Mouse (Mus musculus): ENCODE results near the gene Sephs1. TPM values are rescaled to one million over a fixed set of nuclear protein-coding genes. Genes with fewer than 3 reads are reported as not detected.

Gene Sephs1
- polyA plus RNA-seq, 1 experiment: 27.2 TPM

DNA sequence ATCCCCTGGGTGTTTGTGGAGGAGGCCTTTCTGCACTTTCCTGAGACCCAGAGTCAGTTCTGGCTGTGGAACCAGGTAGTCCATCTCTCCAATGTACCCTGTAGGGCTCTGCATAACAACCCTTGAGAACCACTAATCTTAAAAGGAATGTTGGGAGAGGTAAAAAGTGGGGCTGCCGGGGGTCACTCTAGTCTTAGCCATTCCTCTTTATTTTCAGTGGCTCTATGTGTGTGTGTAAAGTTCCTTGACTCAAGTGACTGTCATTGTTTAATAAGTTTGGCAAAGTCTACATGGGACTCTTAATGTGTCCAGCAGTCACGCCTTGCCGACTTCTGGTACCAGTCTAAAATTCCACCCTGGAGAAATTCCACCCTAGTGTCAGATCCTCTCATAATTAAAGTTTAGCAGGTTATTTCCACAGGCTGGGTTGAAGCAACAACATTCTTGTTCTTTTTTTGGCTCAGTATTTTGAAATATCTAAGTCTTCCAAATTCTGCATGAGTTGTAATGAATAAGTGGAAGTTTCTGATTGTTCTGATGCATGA is 27.5 kb downstream of the Sephs1 start:
- H3K4me1 ChIP-seq (ENCODE audit: control insufficient read depth, insufficient read depth, low read length): 0 out of 2 replicates have a peak, but pooled peaks cover 4% of the 10 kb centered on the region
- no peak overlapping the region for H3K4me3 ChIP-seq (replicated peaks; ENCODE audit: insufficient read depth, low read depth, low read length)
- no peak overlapping the region for H3K27ac ChIP-seq (ENCODE audit: insufficient read depth, low read length)
- no peak for DNase-seq
- 82% methylated on average over 3 of the region's 3 CpGs for WGBS
- no peak for TF ChIP-seq CTCF (IDR thresholded peaks at IDR 0.05; ENCODE audit: borderline replicate concordance, insufficient read depth, low read depth, low read length)
- TF ChIP-seq POLR2A (IDR thresholded peaks at IDR 0.05; ENCODE audit: borderline replicate concordance, insufficient read depth, low read length): no peak
- no peaks in the 10 kb centered on the region; the same call in 1 of the 2 replicates for H3K27me3 ChIP-seq (ENCODE audit: control insufficient read depth, insufficient read depth, low read length)

DNA sequence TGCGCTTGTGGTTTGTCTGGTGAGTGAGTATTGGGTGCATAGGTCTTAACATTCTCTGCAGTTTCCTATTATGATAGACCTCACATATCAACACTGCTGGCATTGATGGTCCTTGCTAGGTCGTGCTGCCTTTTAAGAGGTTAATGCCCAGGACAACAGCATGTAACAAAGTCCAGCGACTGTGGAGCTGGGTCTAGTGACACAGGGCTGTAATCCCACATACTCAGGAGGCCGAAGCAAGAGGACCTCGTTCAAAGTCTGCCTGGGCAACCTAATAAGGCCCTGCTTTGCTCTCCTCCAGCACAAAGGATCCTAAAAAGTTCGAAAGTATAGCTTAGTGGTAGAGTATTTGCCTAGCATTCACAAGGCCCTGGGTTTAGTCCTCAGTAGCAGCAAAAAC is 28.5 kb downstream of the Sephs1 start:
- no peak for DNase-seq
- Histone ChIP-seq H3K27ac (ENCODE audit: insufficient read depth, low read length) (no peak overlapping the region), H3K27me3 (ENCODE audit: control insufficient read depth, insufficient read depth, low read length) (no peaks in the 10 kb centered on the region; the same call in 1 of the 2 replicates), H3K4me3 (replicated peaks; ENCODE audit: insufficient read depth, low read depth, low read length) (no peak overlapping the region), H3K4me1 (ENCODE audit: control insufficient read depth, insufficient read depth, low read length) (0 out of 2 replicates have a peak, but pooled peaks cover under 1% of the 10 kb centered on the region)
- TF ChIP-seq POLR2A (IDR thresholded peaks at IDR 0.05; ENCODE audit: borderline replicate concordance, insufficient read depth, low read length) (no peak), CTCF (IDR thresholded peaks at IDR 0.05; ENCODE audit: borderline replicate concordance, insufficient read depth, low read depth, low read length) (no peak)
- WGBS: 75% methylated on average over 6 of the region's 6 CpGs

DNA sequence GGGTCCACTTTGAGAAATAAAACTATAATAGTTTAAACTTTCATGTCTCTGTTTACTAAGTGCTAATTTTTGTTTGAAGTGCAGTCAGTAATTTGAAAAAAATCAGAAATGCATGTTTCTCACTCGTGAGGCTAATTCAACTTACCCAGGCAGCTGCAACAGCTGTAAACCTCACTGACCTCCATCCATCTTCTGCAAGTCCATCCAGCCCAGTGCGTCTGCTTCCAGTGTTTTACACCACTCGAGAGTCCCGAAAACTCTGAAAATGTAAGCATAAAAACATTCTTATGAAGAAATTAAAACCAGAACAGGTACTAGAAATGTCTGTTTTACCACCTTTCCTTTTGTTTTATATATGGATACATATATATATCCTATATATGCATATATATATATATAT is 29.2 kb downstream of the Sephs1 start:
- TF ChIP-seq POLR2A (IDR thresholded peaks at IDR 0.05; ENCODE audit: borderline replicate concordance, insufficient read depth, low read length) (no peak), CTCF (IDR thresholded peaks at IDR 0.05; ENCODE audit: borderline replicate concordance, insufficient read depth, low read depth, low read length) (no peak)
- WGBS: 89% methylated on average over 4 of the region's 4 CpGs
- no peak for DNase-seq
- H3K27ac ChIP-seq (ENCODE audit: insufficient read depth, low read length): no peak overlapping the region
- no peaks in the 10 kb centered on the region for H3K4me1 ChIP-seq (ENCODE audit: control insufficient read depth, insufficient read depth, low read length)
- no peaks in the 10 kb centered on the region; the same call in 1 of the 2 replicates for H3K27me3 ChIP-seq (ENCODE audit: control insufficient read depth, insufficient read depth, low read length)
- H3K4me3 ChIP-seq (replicated peaks; ENCODE audit: insufficient read depth, low read depth, low read length): no peak overlapping the region

DNA sequence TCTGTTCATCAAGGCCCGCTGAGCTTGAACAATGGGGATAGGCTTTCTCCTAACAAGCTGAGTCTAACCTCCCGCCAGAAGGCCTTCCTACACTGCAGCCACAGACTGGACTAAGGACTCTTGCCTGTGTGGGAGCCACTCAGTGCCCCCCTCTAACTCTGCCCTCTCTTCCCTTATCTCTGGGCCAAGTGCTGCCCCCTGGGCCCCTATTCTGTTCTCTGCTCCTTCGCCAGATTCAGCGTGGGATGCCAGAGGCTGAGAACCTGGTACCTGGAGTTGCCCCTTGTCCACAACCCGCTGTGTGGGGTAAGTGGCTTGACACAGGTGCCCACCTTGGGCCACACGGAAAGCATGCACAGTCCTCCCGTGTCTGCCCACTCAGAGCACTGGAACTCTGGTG is 32.6 kb downstream of the Sephs1 start:
- WGBS: 73% methylated on average over 7 of the region's 7 CpGs
- H3K4me3 ChIP-seq (replicated peaks; ENCODE audit: insufficient read depth, low read depth, low read length): no peak overlapping the region
- no peak overlapping the region for H3K27ac ChIP-seq (ENCODE audit: insufficient read depth, low read length)
- no peak for TF ChIP-seq CTCF (IDR thresholded peaks at IDR 0.05; ENCODE audit: borderline replicate concordance, insufficient read depth, low read depth, low read length)
- no peak for TF ChIP-seq POLR2A (IDR thresholded peaks at IDR 0.05; ENCODE audit: borderline replicate concordance, insufficient read depth, low read length)
- no peak for DNase-seq
- H3K4me1 ChIP-seq (ENCODE audit: control insufficient read depth, insufficient read depth, low read length): peaks cover 3% of the 10 kb centered on the region; the same call in 1 of the 2 replicates
- no peaks in the 10 kb centered on the region; the same call in 1 of the 2 replicates for H3K27me3 ChIP-seq (ENCODE audit: control insufficient read depth, insufficient read depth, low read length)

DNA sequence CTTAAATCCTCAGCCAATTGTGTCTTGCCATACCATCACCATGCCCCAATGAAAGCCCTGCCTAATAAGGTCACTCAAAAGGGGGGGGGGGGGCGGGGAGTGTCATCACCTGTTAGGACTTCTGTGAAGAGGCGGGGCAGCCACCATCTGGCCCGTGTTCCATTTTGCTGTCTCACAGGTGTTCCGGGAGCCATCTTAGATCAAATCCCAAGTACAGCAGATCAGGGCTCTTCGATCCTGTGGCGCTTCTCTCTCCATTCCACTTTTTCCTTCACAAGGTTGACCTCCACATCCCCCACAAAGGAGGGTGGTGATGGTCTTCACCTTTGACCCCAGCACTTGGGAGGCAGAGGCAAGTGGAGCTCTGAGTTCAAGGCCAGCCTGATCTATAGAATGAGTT is 34.7 kb downstream of the Sephs1 start:
- Histone ChIP-seq H3K27me3 (ENCODE audit: control insufficient read depth, insufficient read depth, low read length) (no peaks in the 10 kb centered on the region; the same call in 1 of the 2 replicates), H3K4me1 (ENCODE audit: control insufficient read depth, insufficient read depth, low read length) (peaks cover 3% of the 10 kb centered on the region), H3K4me3 (replicated peaks; ENCODE audit: insufficient read depth, low read depth, low read length) (no peak overlapping the region), H3K27ac (ENCODE audit: insufficient read depth, low read length) (no peak overlapping the region)
- no peak for TF ChIP-seq POLR2A (IDR thresholded peaks at IDR 0.05; ENCODE audit: borderline replicate concordance, insufficient read depth, low read length)
- TF ChIP-seq CTCF (IDR thresholded peaks at IDR 0.05; ENCODE audit: borderline replicate concordance, insufficient read depth, low read depth, low read length): no peak
- 87% methylated on average over 6 of the region's 6 CpGs for WGBS
- DNase-seq: no peak

DNA sequence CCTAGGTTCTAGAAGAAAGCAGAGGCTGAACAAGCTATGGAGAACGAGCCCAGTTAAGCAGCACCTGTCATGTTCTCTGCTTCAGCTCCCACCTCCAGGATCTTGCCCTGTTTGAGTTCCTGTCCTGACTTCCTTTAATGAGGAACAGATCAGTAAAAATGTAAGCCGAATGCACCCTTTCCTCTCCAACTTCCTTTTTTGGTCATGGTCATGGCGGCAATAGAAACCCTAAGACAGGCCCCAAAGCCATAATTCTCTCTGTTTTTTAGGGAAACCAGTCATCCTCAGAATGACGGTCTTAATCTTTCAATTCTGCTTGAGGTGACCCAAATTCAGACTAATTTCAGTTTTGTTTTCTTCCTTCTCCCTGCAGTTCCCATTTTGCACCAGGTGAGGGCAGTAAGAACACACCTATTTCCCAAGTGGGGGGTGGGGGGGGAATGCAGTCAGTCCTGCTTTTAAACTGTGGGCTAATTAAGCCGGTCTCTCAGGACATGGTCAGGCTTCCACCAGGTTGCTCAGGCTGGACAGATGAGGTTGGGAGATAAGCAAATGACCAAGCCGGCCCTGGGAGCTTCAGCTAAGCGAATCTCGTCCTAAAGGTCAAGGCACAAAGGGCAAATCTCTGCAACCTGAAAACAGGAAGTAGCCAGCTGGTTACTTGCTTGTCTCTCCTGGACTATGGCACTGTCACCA is 36.1 kb downstream of the Sephs1 start:
- 23% methylated on average over 8 of the region's 8 CpGs for WGBS
- Histone ChIP-seq H3K4me3 (replicated peaks; ENCODE audit: insufficient read depth, low read depth, low read length) (peak overlapping the region; percentile 17), H3K27me3 (ENCODE audit: control insufficient read depth, insufficient read depth, low read length) (no peaks in the 10 kb centered on the region), H3K4me1 (ENCODE audit: control insufficient read depth, insufficient read depth, low read length) (peaks cover 3% of the 10 kb centered on the region), H3K27ac (ENCODE audit: insufficient read depth, low read length) (no peak overlapping the region; the same call in 1 of the 2 replicates)
- peak; percentile 60 to 71 for DNase-seq
- TF ChIP-seq POLR2A (IDR thresholded peaks at IDR 0.05; ENCODE audit: borderline replicate concordance, insufficient read depth, low read length) (no peak), CTCF (IDR thresholded peaks at IDR 0.05; ENCODE audit: borderline replicate concordance, insufficient read depth, low read depth, low read length) (peak; percentile 71; the same call in 1 of the 2 replicates)

DNA sequence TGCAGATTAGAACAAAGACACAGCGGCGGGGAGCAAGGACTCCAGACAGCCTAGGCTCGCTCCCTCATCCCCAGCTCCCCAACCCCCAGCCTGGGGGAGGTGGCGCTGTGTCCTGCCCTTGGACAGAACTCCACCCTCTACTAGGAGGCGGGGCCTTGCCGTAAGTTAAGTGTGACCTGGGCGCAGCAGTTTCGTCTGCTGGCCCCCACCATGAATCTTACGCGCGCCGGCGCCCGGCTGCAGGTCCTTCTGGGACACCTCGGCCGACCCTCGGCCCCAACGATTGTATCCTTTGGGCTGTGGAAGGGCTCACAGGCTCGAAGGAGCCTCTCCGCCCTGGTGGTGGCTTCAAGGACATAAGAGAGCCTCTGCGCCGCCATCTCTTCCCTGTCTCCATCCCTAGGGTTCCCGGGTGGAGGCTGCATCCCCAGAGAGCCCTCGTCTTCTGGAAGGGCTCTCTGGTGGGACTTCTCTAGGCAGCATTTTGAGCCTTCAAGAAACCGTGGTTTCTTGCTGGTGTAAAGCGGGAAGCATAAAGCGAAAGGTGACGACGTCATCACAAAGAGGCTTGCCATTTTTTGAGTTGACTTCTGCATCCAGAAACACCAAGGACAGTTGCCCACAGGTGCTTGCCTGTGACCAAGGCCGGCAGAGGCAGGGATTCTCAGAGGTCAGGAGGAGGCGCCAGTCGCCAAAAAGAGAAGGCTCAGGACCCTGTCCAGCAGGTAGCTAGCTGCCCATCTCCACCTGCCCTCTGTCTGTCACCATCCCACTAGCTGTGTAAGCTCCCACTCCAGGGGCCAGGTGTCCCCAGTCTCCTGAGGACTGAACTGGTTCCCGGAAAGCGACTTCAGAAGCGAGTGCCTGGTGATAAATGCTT is 37.7 kb downstream of the Sephs1 start, which contains the start of gene Phyh:
Phyh (plus strand) TSS at position 160 of the 880 bp plus-strand sequence.
- peak; percentile 88 to 90 for DNase-seq
- 9% methylated on average over 35 of the region's 35 CpGs for WGBS
- Histone ChIP-seq H3K27ac (ENCODE audit: insufficient read depth, low read length) (peak within 1 kb of the TSS; percentile 87), H3K4me3 (replicated peaks; ENCODE audit: insufficient read depth, low read depth, low read length) (peak within 1 kb of the TSS; percentile 86), H3K4me1 (ENCODE audit: control insufficient read depth, insufficient read depth, low read length) (peaks cover 3% of the 10 kb centered on the region), H3K27me3 (ENCODE audit: control insufficient read depth, insufficient read depth, low read length) (no peaks in the 10 kb centered on the region)
- TF ChIP-seq POLR2A (IDR thresholded peaks at IDR 0.05; ENCODE audit: borderline replicate concordance, insufficient read depth, low read length): peak; percentile 71
- no peak; the same call in 1 of the 2 replicates for TF ChIP-seq CTCF (IDR thresholded peaks at IDR 0.05; ENCODE audit: borderline replicate concordance, insufficient read depth, low read depth, low read length)
